Mouse (Mus musculus): ENCODE results near the gene Plcl2. TPM values are rescaled to one million over a fixed set of nuclear protein-coding genes. Genes with fewer than 3 reads are reported as not detected.

Gene Plcl2
- polyA plus RNA-seq, 1 experiment from 2014 or later, result 1.0 TPM

GRCm38 (mm10) chr17:50495216-50495889 is 13.8 kb upstream of the Plcl2 start:
- Histone ChIP-seq H3K27me3 (replicated peaks; ENCODE audit: insufficient read depth, low read length) (no peaks in the 10 kb centered on the region), H3K27ac (ENCODE audit: low read length) (no peak overlapping the region), H3K4me3 (ENCODE audit: low read depth, low read length) (no peak overlapping the region), H3K9me3 (ENCODE audit: low read length) (no peaks in the 10 kb centered on the region), H3K4me2 (replicated peaks; ENCODE audit: low read depth, low read length) (no peak overlapping the region), H3K4me1 (ENCODE audit: insufficient read depth, low read depth, low read length) (no peaks in the 10 kb centered on the region), H3K9ac (replicated peaks; ENCODE audit: low read depth) (no peak overlapping the region), H3K36me3 (ENCODE audit: insufficient read depth, low read length) (no peaks in the 10 kb centered on the region)
- TF ChIP-seq EP300 (IDR thresholded peaks at IDR 0.05) (no peak), CTCF (IDR thresholded peaks at IDR 0.05) (no peak)
- ATAC-seq (no peak), DNase-seq (ENCODE audit: low spot score) (no peak)
- WGBS, result 77% methylated on average over 10 of the region's 10 CpGs

GRCm38 (mm10) chr17:50498062-50498697 is 11.0 kb upstream of the Plcl2 start:
- no peak for TF ChIP-seq EP300 (IDR thresholded peaks at IDR 0.05)
- H3K27ac ChIP-seq (ENCODE audit: low read length), result no peak overlapping the region
- no peak overlapping the region for H3K9ac ChIP-seq (replicated peaks; ENCODE audit: low read depth)
- no peaks in the 10 kb centered on the region for H3K36me3 ChIP-seq (ENCODE audit: insufficient read depth, low read length)
- 60% methylated on average over 7 of the region's 7 CpGs for WGBS
- DNase-seq (ENCODE audit: low spot score), result no peak
- H3K9me3 ChIP-seq (ENCODE audit: low read length), result no peaks in the 10 kb centered on the region
- no peaks in the 10 kb centered on the region for H3K27me3 ChIP-seq (replicated peaks; ENCODE audit: insufficient read depth, low read length)
- no peaks in the 10 kb centered on the region for H3K4me1 ChIP-seq (ENCODE audit: insufficient read depth, low read depth, low read length)
- H3K4me2 ChIP-seq (replicated peaks; ENCODE audit: low read depth, low read length), result no peak overlapping the region
- no peak overlapping the region for H3K4me3 ChIP-seq (ENCODE audit: low read depth, low read length)
- ATAC-seq, result no peak

- ATAC-seq (no peak), DNase-seq (ENCODE audit: low spot score) (no peak)
- no peak overlapping the region for H3K4me2 ChIP-seq (replicated peaks; ENCODE audit: low read depth, low read length)
- H3K4me1 ChIP-seq (ENCODE audit: insufficient read depth, low read depth, low read length), result no peaks in the 10 kb centered on the region
- no peaks in the 10 kb centered on the region for H3K9me3 ChIP-seq (ENCODE audit: low read length)
- 80% methylated on average over 16 of the region's 16 CpGs for WGBS
- H3K9ac ChIP-seq (replicated peaks; ENCODE audit: low read depth), result no peak overlapping the region
- H3K4me3 ChIP-seq (ENCODE audit: low read depth, low read length), result no peak overlapping the region
- H3K27me3 ChIP-seq (replicated peaks; ENCODE audit: insufficient read depth, low read length), result no peaks in the 10 kb centered on the region
- TF ChIP-seq EP300 (IDR thresholded peaks at IDR 0.05) (no peak), CTCF (IDR thresholded peaks at IDR 0.05) (no peak)
- H3K36me3 ChIP-seq (ENCODE audit: insufficient read depth, low read length), result no peaks in the 10 kb centered on the region
- H3K27ac ChIP-seq (ENCODE audit: low read length), result no peak overlapping the region
Observed at GRCm38 (mm10) chr17:50499091-50499790, 10.0 kb upstream of the Plcl2 start.

- no peak overlapping the region for H3K9ac ChIP-seq (replicated peaks; ENCODE audit: low read depth)
- TF ChIP-seq CTCF (IDR thresholded peaks at IDR 0.05) (no peak), EP300 (IDR thresholded peaks at IDR 0.05) (no peak)
- H3K4me2 ChIP-seq (replicated peaks; ENCODE audit: low read depth, low read length), result no peak overlapping the region
- no peaks in the 10 kb centered on the region for H3K27me3 ChIP-seq (replicated peaks; ENCODE audit: insufficient read depth, low read length)
- no peaks in the 10 kb centered on the region for H3K36me3 ChIP-seq (ENCODE audit: insufficient read depth, low read length)
- ATAC-seq (no peak), DNase-seq (ENCODE audit: low spot score) (no peak)
- no peaks in the 10 kb centered on the region for H3K4me1 ChIP-seq (ENCODE audit: insufficient read depth, low read depth, low read length)
- H3K4me3 ChIP-seq (ENCODE audit: low read depth, low read length), result no peak overlapping the region
- 67% methylated on average over 6 of the region's 6 CpGs for WGBS
- H3K9me3 ChIP-seq (ENCODE audit: low read length), result no peaks in the 10 kb centered on the region
- no peak overlapping the region for H3K27ac ChIP-seq (ENCODE audit: low read length)
Observed at GRCm38 (mm10) chr17:50500806-50501205, 8.4 kb upstream of the Plcl2 start.

- Histone ChIP-seq H3K9ac (replicated peaks; ENCODE audit: low read depth) (no peak overlapping the region), H3K4me2 (replicated peaks; ENCODE audit: low read depth, low read length) (no peak overlapping the region), H3K36me3 (ENCODE audit: insufficient read depth, low read length) (no peaks in the 10 kb centered on the region), H3K4me1 (ENCODE audit: insufficient read depth, low read depth, low read length) (no peaks in the 10 kb centered on the region), H3K27me3 (replicated peaks; ENCODE audit: insufficient read depth, low read length) (no peaks in the 10 kb centered on the region), H3K9me3 (ENCODE audit: low read length) (no peaks in the 10 kb centered on the region), H3K4me3 (ENCODE audit: low read depth, low read length) (no peak overlapping the region), H3K27ac (ENCODE audit: low read length) (no peak overlapping the region)
- TF ChIP-seq EP300 (IDR thresholded peaks at IDR 0.05), result no peak
- no peak for TF ChIP-seq CTCF (IDR thresholded peaks at IDR 0.05)
- ATAC-seq (no peak), DNase-seq (ENCODE audit: low spot score) (no peak)
- 81% methylated on average over 7 of the region's 7 CpGs for WGBS
Observed at GRCm38 (mm10) chr17:50503075-50503474, 6.1 kb upstream of the Plcl2 start.

- H3K36me3 ChIP-seq (ENCODE audit: insufficient read depth, low read length), result no peaks in the 10 kb centered on the region
- WGBS, result 72% methylated on average over 6 of the region's 6 CpGs
- ATAC-seq, result no peak
Observed at GRCm38 (mm10) chr17:50504070-50504846, 4.9 kb upstream of the Plcl2 start.

More at GRCm38 (mm10) chr17:50504070-50504846, 4.9 kb upstream of the Plcl2 start:
- no peak for DNase-seq (ENCODE audit: low spot score)
- Histone ChIP-seq H3K4me3 (ENCODE audit: low read depth, low read length) (no peak overlapping the region), H3K27ac (ENCODE audit: low read length) (no peak overlapping the region), H3K4me2 (replicated peaks; ENCODE audit: low read depth, low read length) (no peak overlapping the region), H3K4me1 (ENCODE audit: insufficient read depth, low read depth, low read length) (no peaks in the 10 kb centered on the region), H3K9ac (replicated peaks; ENCODE audit: low read depth) (no peak overlapping the region), H3K27me3 (replicated peaks; ENCODE audit: insufficient read depth, low read length) (no peaks in the 10 kb centered on the region), H3K9me3 (ENCODE audit: low read length) (no peaks in the 10 kb centered on the region)
- TF ChIP-seq EP300 (IDR thresholded peaks at IDR 0.05), result no peak
- no peak for TF ChIP-seq CTCF (IDR thresholded peaks at IDR 0.05)
